Mouse (Mus musculus): ENCODE data around the gene Rpl3.

- TF ChIP-seq ZNF384 (IDR thresholded peaks at IDR 0.05; ENCODE audit: low read depth, low read length) (no peak), CHD2 (IDR thresholded peaks at IDR 0.05; ENCODE audit: low read depth, low read length) (no peak), ZC3H11A (IDR thresholded peaks at IDR 0.05; ENCODE audit: borderline replicate concordance, low read depth, low read length) (no peak)
Observed at GRCm38 (mm10) chr15:80136645-80137044, 45.0 kb upstream of the Rpl3 start.
